Mouse (Mus musculus) mouse trophoblast stem cell (cell line): ENCODE measurements at regions not wholly inside any gene's neighbourhood (a gene's known extent, or its start where the extent isn't known, plus 50 kb on each side); places are given as distances from the start of the nearest gene placed in this dataset.

Experiments
- in situ Hi-C, 2 experiments: fragments of 300-500 bp; cut with MseI, MboI; formaldehyde crosslinking; loops; 2 replicates in 1 of 2; 3 replicates in 1 of 2; pipeline ENCODE4 v1.15.1; 2025

- in situ Hi-C loops: no loop called here
Observed at GRCm38 (mm10) chr8:26880177-26880576, 96.9 kb upstream of the Zfp703 start.

- in situ Hi-C loops: no loop called here
Observed at GRCm38 (mm10) chr8:26881268-26882120, 95.6 kb upstream of the Zfp703 start.

- in situ Hi-C loops: no loop called here
Observed at GRCm38 (mm10) chr8:26882616-26883015, 94.5 kb upstream of the Zfp703 start.

GRCm38 (mm10) chr8:26883285-26883684, 93.8 kb upstream of the Zfp703 start:
- in situ Hi-C loops: no loop called here

GRCm38 (mm10) chr8:26883770-26884169, 93.4 kb upstream of the Zfp703 start:
- in situ Hi-C loops: no loop called here

- in situ Hi-C loops: no loop called here
Observed at GRCm38 (mm10) chr8:26884350-26884749, 92.8 kb upstream of the Zfp703 start.

- in situ Hi-C loops: no loop called here
Observed at GRCm38 (mm10) chr8:26885365-26885764, 91.8 kb upstream of the Zfp703 start.

- in situ Hi-C loops: no loop called here
Observed at GRCm38 (mm10) chr8:26886783-26887486, 90.2 kb upstream of the Zfp703 start.

GRCm38 (mm10) chr8:26887551-26887950, 89.6 kb upstream of the Zfp703 start:
- in situ Hi-C loops: no loop called here

GRCm38 (mm10) chr8:26888050-26888449, 89.1 kb upstream of the Zfp703 start:
- in situ Hi-C loops: no loop called here

- in situ Hi-C loops: no loop called here
Observed at GRCm38 (mm10) chr8:26891881-26892280, 85.2 kb upstream of the Zfp703 start.

GRCm38 (mm10) chr8:26892380-26892779, 84.7 kb upstream of the Zfp703 start:
- in situ Hi-C loops: no loop called here

GRCm38 (mm10) chr8:26895867-26896266, 81.3 kb upstream of the Zfp703 start:
- in situ Hi-C loops: no loop called here

- in situ Hi-C loops: no loop called here
Observed at GRCm38 (mm10) chr8:26903289-26903688, 73.8 kb upstream of the Zfp703 start.

- in situ Hi-C loops: no loop called here
Observed at GRCm38 (mm10) chr8:26906257-26906656, 70.9 kb upstream of the Zfp703 start.

GRCm38 (mm10) chr8:26907347-26908170, 69.6 kb upstream of the Zfp703 start:
- in situ Hi-C loops: no loop called here

- in situ Hi-C loops: no loop called here
Observed at GRCm38 (mm10) chr8:26910186-26910585, 66.9 kb upstream of the Zfp703 start.

GRCm38 (mm10) chr8:26913562-26914529, 63.3 kb upstream of the Zfp703 start:
- in situ Hi-C loops: no loop called here

- in situ Hi-C loops: no loop called here
Observed at GRCm38 (mm10) chr8:26915731-26916130, 61.4 kb upstream of the Zfp703 start.

GRCm38 (mm10) chr8:26921531-26922177, 55.5 kb upstream of the Zfp703 start:
- in situ Hi-C loops: no loop called here
